Mouse (Mus musculus) hindbrain, embryonic 12.5 days (tissue): ENCODE results near the gene Vps13d. TPM values are rescaled to one million over a fixed set of nuclear protein-coding genes. Genes with fewer than 3 reads are reported as not detected.

Experiments
- ATAC-seq: fragments of 200-750 bp; cut with Nextera tagmentation; 2 replicates; pipeline ENCODE4 v1.8.0; 2017; ENCODE audit warnings: moderate TSS enrichment; ENCODE audit not compliant: low FRiP score
- H3K27ac ChIP-seq: fragments of 300-500 bp; sonication (generic); 2 replicates; pipeline ENCODE4 v1.5.1; 2016; ENCODE audit warnings: mild to moderate bottlenecking
- H3K27me3 ChIP-seq: fragments of 300-500 bp; sonication (generic); 2 replicates; pipeline ENCODE4 v1.6.1; 2016; ENCODE audit warnings: mild to moderate bottlenecking
- H3K36me3 ChIP-seq: fragments of 300-500 bp; sonication (generic); 2 replicates; pipeline ENCODE4 v1.6.1; 2016; ENCODE audit warnings: mild to moderate bottlenecking
- H3K4me1 ChIP-seq: fragments of 300-500 bp; sonication (generic); 2 replicates; pipeline ENCODE4 v1.6.1; 2016
- H3K4me2 ChIP-seq: fragments of 300-500 bp; sonication (generic); replicated peaks from 2 replicates; pipeline ENCODE4 v1.6.1; 2016; ENCODE audit warnings: mild to moderate bottlenecking
- H3K4me3 ChIP-seq: fragments of 300-500 bp; sonication (generic); 2 replicates; pipeline ENCODE4 v1.5.1; 2016; ENCODE audit warnings: mild to moderate bottlenecking
- H3K9ac ChIP-seq: fragments of 300-500 bp; sonication (generic); 2 replicates; pipeline ENCODE4 v1.6.1; 2016; ENCODE audit warnings: mild to moderate bottlenecking, moderate library complexity
- H3K9me3 ChIP-seq: fragments of 300-500 bp; sonication (generic); replicated peaks from 2 replicates; pipeline ENCODE4 v1.6.1; 2016; ENCODE audit warnings: mild to moderate bottlenecking
- WGBS: fragments of 180-500 bp; shearing (Covaris S2); methylation state at CpG from one replicate; pipeline ENCODE4 v1.1.7; 2016; 5-methylcytosine and 5-hydroxymethylcytosine counted together
- polyA plus RNA-seq: library from polyadenylated mRNA; unstranded; fragments of >200 nt; fragmentation: Nextera tagmentation; extraction: Ambion mirVana; gene quantifications from 2 replicates; pipeline ENCODE4 v1.2.1, GENCODE M21; 2016

Vps13d gene
- 6.7 and 7.2 TPM in 2 replicates for polyA plus RNA-seq

- Histone ChIP-seq H3K36me3 (0 out of 2 replicates have a peak, but pooled peaks cover 6% of the 10 kb centered on the region), H3K27me3 (no peaks in the 10 kb centered on the region), H3K9me3 (no peaks in the 10 kb centered on the region), H3K4me2 (peak within 1 kb of the TSS; percentile 93), H3K27ac (peak within 1 kb of the TSS; percentile 53; the same call in 1 of the 2 replicates), H3K4me1 (peaks cover 9% of the 10 kb centered on the region), H3K4me3 (peak within 1 kb of the TSS; percentile 83), H3K9ac (peak within 1 kb of the TSS; percentile 83)
- ATAC-seq, result peak; percentile 94
- WGBS, result under 1% methylated on average over 53 of the region's 53 CpGs
Observed at GRCm38 (mm10) chr4:145194559-145195162, at the start of gene Vps13d. Gene Vps13d, minus strand, starts transcription at chr4:145195005.

GRCm38 (mm10) chr4:145242719-145243350 lies 48.0 kb upstream of the Vps13d start:
- peaks cover 34% of the 10 kb centered on the region for H3K27me3 ChIP-seq
- H3K9ac ChIP-seq, result no peak overlapping the region
- H3K36me3 ChIP-seq, result no peaks in the 10 kb centered on the region
- no peak for ATAC-seq
- no peak overlapping the region for H3K4me3 ChIP-seq
- 87% methylated on average over 1 of the region's 1 CpGs for WGBS
- peaks cover 8% of the 10 kb centered on the region for H3K4me1 ChIP-seq
- H3K27ac ChIP-seq, result no peak overlapping the region
- H3K9me3 ChIP-seq, result no peaks in the 10 kb centered on the region
- no peak overlapping the region for H3K4me2 ChIP-seq

GRCm38 (mm10) chr4:145240723-145241231 lies 46.0 kb upstream of the Vps13d start:
- no peak overlapping the region for H3K4me3 ChIP-seq
- peaks cover 16% of the 10 kb centered on the region for H3K27me3 ChIP-seq
- no peaks in the 10 kb centered on the region for H3K36me3 ChIP-seq
- H3K9me3 ChIP-seq, result no peaks in the 10 kb centered on the region
- H3K27ac ChIP-seq, result no peak overlapping the region
- H3K9ac ChIP-seq, result no peak overlapping the region
- no peak for ATAC-seq
- H3K4me2 ChIP-seq, result no peak overlapping the region
- no peaks in the 10 kb centered on the region for H3K4me1 ChIP-seq
- WGBS, result 83% methylated on average over 4 of the region's 4 CpGs

GRCm38 (mm10) chr4:145239049-145239830 lies 44.4 kb upstream of the Vps13d start:
- no peaks in the 10 kb centered on the region for H3K36me3 ChIP-seq
- no peak overlapping the region for H3K4me2 ChIP-seq
- WGBS, result 47% methylated on average over 4 of the region's 4 CpGs
- H3K9ac ChIP-seq, result no peak overlapping the region
- 0 out of 2 replicates have a peak, but pooled peaks cover under 1% of the 10 kb centered on the region for H3K27me3 ChIP-seq
- no peaks in the 10 kb centered on the region for H3K9me3 ChIP-seq
- H3K27ac ChIP-seq, result no peak overlapping the region
- no peak for ATAC-seq
- no peak overlapping the region for H3K4me3 ChIP-seq
- H3K4me1 ChIP-seq, result no peaks in the 10 kb centered on the region

GRCm38 (mm10) chr4:145236027-145236426 lies 41.2 kb upstream of the Vps13d start:
- Histone ChIP-seq H3K4me1 (no peaks in the 10 kb centered on the region), H3K36me3 (no peaks in the 10 kb centered on the region), H3K4me3 (no peak overlapping the region), H3K27me3 (no peaks in the 10 kb centered on the region), H3K9ac (no peak overlapping the region), H3K4me2 (no peak overlapping the region), H3K9me3 (no peaks in the 10 kb centered on the region), H3K27ac (no peak overlapping the region)
- no peak for ATAC-seq
- WGBS, result 91% methylated on average over 7 of the region's 7 CpGs

- no peak for ATAC-seq
Observed at GRCm38 (mm10) chr4:145233487-145234228, 38.9 kb upstream of the Vps13d start.

GRCm38 (mm10) chr4:145231732-145232131 lies 36.9 kb upstream of the Vps13d start:
- no peak overlapping the region for H3K4me3 ChIP-seq
- no peak for ATAC-seq

More at GRCm38 (mm10) chr4:145233487-145234228, 38.9 kb upstream of the Vps13d start:
- H3K36me3 ChIP-seq, result no peaks in the 10 kb centered on the region
- no peaks in the 10 kb centered on the region for H3K9me3 ChIP-seq
- no peak overlapping the region for H3K4me2 ChIP-seq
- no peak overlapping the region for H3K27ac ChIP-seq
- H3K9ac ChIP-seq, result no peak overlapping the region
- no peaks in the 10 kb centered on the region for H3K4me1 ChIP-seq
- WGBS, result 31% methylated on average over 3 of the region's 3 CpGs
- H3K27me3 ChIP-seq, result no peaks in the 10 kb centered on the region
- no peak overlapping the region for H3K4me3 ChIP-seq

GRCm38 (mm10) chr4:145230647-145231046 lies 35.8 kb upstream of the Vps13d start:
- H3K4me3 ChIP-seq, result no peak overlapping the region
- no peak overlapping the region for H3K27ac ChIP-seq
- ATAC-seq, result no peak
- WGBS, result 92% methylated on average over 2 of the region's 2 CpGs
- H3K9ac ChIP-seq, result no peak overlapping the region
- H3K4me2 ChIP-seq, result no peak overlapping the region
- no peaks in the 10 kb centered on the region for H3K4me1 ChIP-seq
- H3K9me3 ChIP-seq, result no peaks in the 10 kb centered on the region
- H3K36me3 ChIP-seq, result no peaks in the 10 kb centered on the region
- no peaks in the 10 kb centered on the region for H3K27me3 ChIP-seq

More at GRCm38 (mm10) chr4:145231732-145232131, 36.9 kb upstream of the Vps13d start:
- Histone ChIP-seq H3K36me3 (no peaks in the 10 kb centered on the region), H3K27me3 (no peaks in the 10 kb centered on the region), H3K9ac (no peak overlapping the region), H3K27ac (no peak overlapping the region), H3K9me3 (no peaks in the 10 kb centered on the region), H3K4me1 (no peaks in the 10 kb centered on the region), H3K4me2 (no peak overlapping the region)
- 92% methylated on average over 5 of the region's 5 CpGs for WGBS

GRCm38 (mm10) chr4:145229524-145230163 lies 34.8 kb upstream of the Vps13d start:
- Histone ChIP-seq H3K36me3 (no peaks in the 10 kb centered on the region), H3K9ac (no peak overlapping the region), H3K27me3 (no peaks in the 10 kb centered on the region), H3K27ac (no peak overlapping the region), H3K9me3 (no peaks in the 10 kb centered on the region), H3K4me3 (no peak overlapping the region), H3K4me1 (no peaks in the 10 kb centered on the region), H3K4me2 (no peak overlapping the region)
- 87% methylated on average over 5 of the region's 5 CpGs for WGBS
- no peak for ATAC-seq

GRCm38 (mm10) chr4:145229051-145229450 lies 34.2 kb upstream of the Vps13d start:
- no peak overlapping the region for H3K27ac ChIP-seq
- 86% methylated on average over 6 of the region's 6 CpGs for WGBS
- H3K4me1 ChIP-seq, result no peaks in the 10 kb centered on the region
- no peaks in the 10 kb centered on the region for H3K27me3 ChIP-seq
- no peaks in the 10 kb centered on the region for H3K36me3 ChIP-seq
- no peak overlapping the region for H3K4me3 ChIP-seq
- no peak for ATAC-seq
- no peak overlapping the region for H3K4me2 ChIP-seq
- no peaks in the 10 kb centered on the region for H3K9me3 ChIP-seq
- H3K9ac ChIP-seq, result no peak overlapping the region

- H3K9me3 ChIP-seq, result no peaks in the 10 kb centered on the region
- 84% methylated on average over 4 of the region's 4 CpGs for WGBS
- no peaks in the 10 kb centered on the region for H3K4me1 ChIP-seq
- no peak overlapping the region for H3K4me2 ChIP-seq
- no peak for ATAC-seq
- H3K4me3 ChIP-seq, result no peak overlapping the region
- no peak overlapping the region for H3K27ac ChIP-seq
- no peaks in the 10 kb centered on the region for H3K36me3 ChIP-seq
- H3K27me3 ChIP-seq, result no peaks in the 10 kb centered on the region
- H3K9ac ChIP-seq, result no peak overlapping the region
Observed at GRCm38 (mm10) chr4:145224613-145225012, 29.8 kb upstream of the Vps13d start.
